Mouse (Mus musculus) G1E (cell line): ENCODE results near the gene Nenf. TPM values are rescaled to one million over a fixed set of nuclear protein-coding genes. Genes with fewer than 3 reads are reported as not detected.

Source experiments
- ATAC-seq: 2 replicates; pipeline ENCODE4 v1.8.0; 2016; ENCODE audit warnings: mild to moderate bottlenecking; ENCODE audit not compliant: insufficient number of reproducible peaks, poor library complexity, low FRiP score, severe bottlenecking; ENCODE audit errors: extremely low read depth
- DNase-seq: peaks from one replicate; pipeline ENCODE4 v3.0.0; 2012; ENCODE audit warnings: low spot score
- H3K27me3 ChIP-seq: 2 replicates; pipeline ENCODE4 v1.6.1; 2012; ENCODE audit warnings: mild to moderate bottlenecking, low read length, inconsistent platforms; ENCODE audit not compliant: insufficient read depth
- H3K36me3 ChIP-seq: replicated peaks from 2 replicates; pipeline ENCODE3; 2012; ENCODE audit warnings: mild to moderate bottlenecking, inconsistent platforms
- H3K4me1 ChIP-seq: 2 replicates; pipeline ENCODE4 v1.6.1; 2012; ENCODE audit warnings: low read depth, low read length, inconsistent platforms, mixed read lengths; ENCODE audit not compliant: insufficient read depth
- H3K4me3 ChIP-seq: 2 replicates; pipeline ENCODE4 v1.5.1; 2012; ENCODE audit warnings: low read depth, mild to moderate bottlenecking, inconsistent platforms, low read length, moderate library complexity, mixed read lengths
- H3K9me3 ChIP-seq: replicated peaks from 2 replicates; pipeline ENCODE4 v1.6.1; 2012; ENCODE audit warnings: inconsistent platforms
- CTCF ChIP-seq: IDR thresholded peaks from 2 replicates; pipeline ENCODE4 v1.5.1; 2012; ENCODE audit warnings: low read depth, low read length, inconsistent platforms, mixed read lengths
- GATA1 ChIP-seq: IDR thresholded peaks from 2 replicates; pipeline ENCODE4 v1.6.1; 2012; ENCODE audit warnings: borderline replicate concordance, low read length, inconsistent platforms, mixed read lengths
- GATA2 ChIP-seq: IDR thresholded peaks from 2 replicates; pipeline ENCODE4 v1.6.1; 2012; ENCODE audit warnings: low read depth, low read length, inconsistent platforms, borderline replicate concordance
- POLR2AphosphoS5 ChIP-seq: IDR thresholded peaks from 2 replicates; pipeline ENCODE4 v1.6.1; 2012; ENCODE audit warnings: low read depth, low read length, inconsistent platforms; ENCODE audit not compliant: insufficient replicate concordance
- TAL1 ChIP-seq: conservative IDR thresholded peaks from 2 replicates; pipeline ENCODE4 v1.6.1; 2012; ENCODE audit warnings: low read depth, low read length, inconsistent platforms, mixed read lengths
- polyA plus RNA-seq: library from polyadenylated mRNA; stranded (reverse); fragments of >175 nt; gene quantifications from 2 replicates; pipeline ENCODE4 v1.2.3, GENCODE M21; 2012
- total RNA-seq, 2 experiments: library from RNA; stranded (forward) in 1 of 2; stranded (reverse) in 1 of 2; fragments of 200-1000 nt in 1 of 2; fragments of >200 nt in 1 of 2; fragmentation: Nextera tagmentation in 1 of 2; gene quantifications; 2 replicates each; pipeline ENCODE4 v1.2.3; 2014 to 2017

Nenf gene
- 50.9 and 65.1 TPM in 2 replicates for total RNA-seq (2014; fragmentation: Nextera tagmentation)
- total RNA-seq (2017): 24.7 and 34.0 TPM in 2 replicates
- polyA plus RNA-seq: 52.0 and 60.8 TPM in 2 replicates

DNA sequence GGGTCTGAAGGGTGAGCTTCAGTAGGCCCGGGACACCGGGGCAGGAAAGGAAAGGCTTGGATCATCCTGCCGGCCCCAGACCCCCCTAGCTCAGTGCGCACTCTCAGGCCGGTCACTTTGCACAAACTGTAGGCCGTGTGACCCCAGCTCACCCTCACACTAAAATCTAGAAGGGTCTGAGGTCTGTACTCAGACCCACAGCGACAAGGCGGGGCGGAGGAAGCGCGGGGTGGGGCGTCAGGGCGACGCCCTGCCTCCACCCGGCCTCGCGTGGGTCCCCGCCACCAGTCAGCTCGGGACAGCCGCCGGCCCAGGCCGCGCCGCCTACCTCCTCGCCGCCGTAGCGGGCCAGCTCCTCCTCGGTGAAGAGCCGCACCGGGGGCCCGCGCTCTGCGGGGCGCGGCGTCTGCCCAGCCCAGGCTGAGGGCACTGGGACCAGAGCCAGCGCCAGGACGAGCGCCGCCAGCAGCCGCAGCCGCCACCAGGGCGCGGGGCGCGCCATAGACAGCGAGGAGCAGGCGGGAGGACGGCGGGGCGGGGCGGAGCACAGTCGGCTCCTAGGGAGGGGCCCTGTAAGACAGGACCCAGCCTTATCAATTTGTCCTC lies at the start of gene Nenf:
Gene Nenf, minus strand, starts transcription at position 604 of the 606 bp plus-strand sequence.
- Histone ChIP-seq H3K36me3 (no peaks in the 10 kb centered on the region), H3K27me3 (peaks cover 3% of the 10 kb centered on the region; the same call in 1 of the 2 replicates), H3K4me3 (peak within 1 kb of the TSS; percentile 79), H3K9me3 (no peaks in the 10 kb centered on the region), H3K4me1 (peaks cover 37% of the 10 kb centered on the region)
- TF ChIP-seq CTCF (no peak), GATA1 (no peak), TAL1 (no peak), GATA2 (no peak), POLR2AphosphoS5 (no peak)
- peak; percentile 91 for ATAC-seq
- peak; percentile 82 for DNase-seq

DNA sequence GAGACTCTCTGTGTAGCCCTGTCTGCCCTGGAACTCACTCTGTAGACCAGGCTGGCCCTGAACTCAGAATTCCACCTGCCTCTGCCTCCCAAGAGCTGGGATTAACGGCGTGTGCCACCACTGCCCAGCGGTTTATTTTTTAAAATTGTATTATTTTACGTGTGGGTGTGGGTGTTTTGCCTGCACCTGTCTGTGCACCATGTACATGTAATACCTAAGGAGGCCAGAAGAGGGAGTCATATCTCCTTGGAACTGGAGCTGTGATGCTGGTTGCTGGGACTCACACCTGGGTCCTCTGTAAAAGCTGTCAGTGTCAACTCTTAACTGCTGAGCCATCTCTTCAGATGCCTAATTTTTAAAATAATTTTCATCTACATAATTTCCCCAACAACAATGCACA lies 46.5 kb upstream of the Nenf start:
- DNase-seq (no peak), ATAC-seq (peak; percentile 46; the same call in 1 of the 2 replicates)
- Histone ChIP-seq H3K9me3 (no peaks in the 10 kb centered on the region), H3K4me3 (no peak overlapping the region), H3K36me3 (peaks cover 90% of the 10 kb centered on the region), H3K4me1 (peaks cover 20% of the 10 kb centered on the region), H3K27me3 (no peaks in the 10 kb centered on the region)
- TF ChIP-seq POLR2AphosphoS5: no peak
- TF ChIP-seq GATA1: no peak
- TF ChIP-seq GATA2: no peak
- TF ChIP-seq CTCF: peak; percentile 55

DNA sequence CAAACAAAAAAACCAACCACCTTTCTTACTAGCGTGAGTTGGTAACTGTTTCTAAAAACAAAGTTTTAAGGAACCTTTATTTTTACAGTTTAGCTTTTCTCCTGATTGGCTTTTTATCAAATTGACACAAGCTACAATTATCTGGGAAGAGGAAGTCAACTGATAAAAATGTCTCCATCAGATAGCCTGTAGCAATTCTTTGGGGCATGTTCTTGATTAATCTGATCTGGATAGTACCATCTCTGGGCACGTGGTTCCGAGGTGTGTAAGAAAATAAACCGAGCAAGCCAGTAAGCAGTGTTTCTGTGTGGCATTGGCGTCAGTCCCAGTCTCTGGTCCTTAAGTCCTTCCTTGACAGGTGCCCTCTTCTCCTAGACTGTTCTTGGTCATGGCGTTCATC lies 44.4 kb upstream of the Nenf start:
- Histone ChIP-seq H3K4me1 (peaks cover 20% of the 10 kb centered on the region), H3K27me3 (no peaks in the 10 kb centered on the region), H3K36me3 (peaks cover 89% of the 10 kb centered on the region), H3K4me3 (no peak overlapping the region), H3K9me3 (no peaks in the 10 kb centered on the region)
- TF ChIP-seq TAL1 (no peak), CTCF (no peak), GATA1 (no peak), POLR2AphosphoS5 (no peak), GATA2 (no peak)
- no peak for DNase-seq
- peak; percentile 16; the same call in 1 of the 2 replicates for ATAC-seq

DNA sequence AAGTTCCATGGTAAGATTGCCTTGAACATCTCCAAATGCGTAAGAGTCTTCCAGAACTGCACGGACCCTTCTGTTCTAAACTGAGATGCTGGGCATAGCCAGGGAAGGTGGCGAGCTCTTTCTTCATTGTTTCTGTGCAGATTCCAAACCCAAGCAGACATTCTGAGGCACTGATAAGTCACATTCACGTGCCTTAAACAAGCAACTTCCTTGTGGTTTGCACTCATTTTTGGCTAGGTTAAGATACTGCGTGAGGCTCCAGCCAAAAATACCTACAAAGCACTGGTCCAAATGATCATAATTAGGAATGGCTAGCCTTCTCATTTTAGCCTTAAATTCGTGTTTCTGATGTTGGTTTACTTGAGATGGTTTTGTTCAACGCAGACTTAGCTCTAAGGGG lies 41.5 kb upstream of the Nenf start:
- Histone ChIP-seq H3K27me3 (no peaks in the 10 kb centered on the region), H3K4me3 (no peak overlapping the region), H3K36me3 (peaks cover 91% of the 10 kb centered on the region), H3K9me3 (no peaks in the 10 kb centered on the region), H3K4me1 (peaks cover 20% of the 10 kb centered on the region)
- ATAC-seq (no peak), DNase-seq (no peak)
- TF ChIP-seq GATA1: no peak
- TF ChIP-seq GATA2: no peak
- TF ChIP-seq POLR2AphosphoS5: no peak
- TF ChIP-seq TAL1: no peak
- no peak for TF ChIP-seq CTCF

DNA sequence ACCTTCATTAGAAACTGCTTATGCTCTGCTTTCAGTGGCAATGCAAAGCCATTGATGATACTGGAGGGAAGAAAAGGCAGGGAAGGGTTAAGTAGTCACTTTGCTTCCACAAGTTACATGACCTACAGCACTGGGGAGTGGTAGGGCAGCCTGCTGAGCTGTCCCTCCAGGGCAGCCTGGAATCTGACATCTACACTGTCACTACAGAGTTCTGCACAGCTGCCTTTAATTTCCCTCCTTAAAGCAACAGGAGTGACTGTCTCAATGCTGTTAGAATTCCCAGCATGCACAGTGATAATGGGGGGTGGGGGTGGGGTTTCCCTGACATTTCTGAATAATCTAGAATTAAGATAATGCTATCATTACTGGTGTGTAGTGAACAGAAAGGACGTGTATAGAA lies 38.9 kb upstream of the Nenf start:
- TF ChIP-seq CTCF (no peak), POLR2AphosphoS5 (no peak), GATA2 (no peak), TAL1 (no peak), GATA1 (no peak)
- no peak overlapping the region for H3K4me3 ChIP-seq
- H3K36me3 ChIP-seq: peaks cover 91% of the 10 kb centered on the region
- no peaks in the 10 kb centered on the region for H3K27me3 ChIP-seq
- H3K9me3 ChIP-seq: peaks cover 3% of the 10 kb centered on the region
- H3K4me1 ChIP-seq: peaks cover 4% of the 10 kb centered on the region; the same call in 1 of the 2 replicates
- no peak for ATAC-seq
- no peak for DNase-seq

DNA sequence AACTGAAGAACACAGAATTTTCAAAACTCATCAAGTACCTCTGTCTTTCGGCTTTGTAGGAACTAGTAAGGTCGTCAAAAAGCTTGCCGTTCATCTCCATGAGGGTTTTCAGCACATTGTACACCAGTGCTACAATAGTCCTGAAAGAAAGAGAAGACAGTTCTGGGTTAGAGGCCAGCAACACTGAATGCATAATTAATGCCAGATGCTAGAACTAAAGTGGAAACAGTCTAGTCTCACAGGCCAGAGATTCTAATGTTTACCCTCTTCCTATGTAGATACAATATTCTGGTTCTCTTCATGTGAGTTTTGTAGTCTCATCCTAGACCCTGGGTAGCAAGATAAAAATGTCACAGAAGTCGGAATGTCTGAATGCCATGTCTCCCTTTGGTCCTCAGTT lies 35.8 kb upstream of the Nenf start:
- no peak for TF ChIP-seq GATA1
- TF ChIP-seq POLR2AphosphoS5: no peak
- TF ChIP-seq GATA2: no peak
- H3K36me3 ChIP-seq: peaks cover 90% of the 10 kb centered on the region
- H3K27me3 ChIP-seq: no peaks in the 10 kb centered on the region
- no peak for ATAC-seq
- DNase-seq: no peak
- H3K4me3 ChIP-seq: no peak overlapping the region
- H3K9me3 ChIP-seq: peaks cover 3% of the 10 kb centered on the region
- no peaks in the 10 kb centered on the region; the same call in 1 of the 2 replicates for H3K4me1 ChIP-seq
